Mouse (Mus musculus) c-Kit-positive CD71-negative TER-119-negative erythroid progenitor cells, embryonic 14.5 days (primary cell): ENCODE data around the gene Tnfsf14.

Source experiments
- DNase-seq: peaks from one replicate; pipeline ENCODE4 v3.0.0-alpha.2; 2013; ENCODE audit warnings: low read depth

The Tnfsf14 gene

GRCm38 (mm10) chr17:57194041-57194507 is at the start of gene Tnfsf14:
TSS of gene Tnfsf14 (minus strand) at chr17:57194177.
- peak; percentile 58 for DNase-seq

- DNase-seq, result no peak
These were observed 43.2 kb upstream of the Tnfsf14 start for GRCm38 (mm10) chr17:57237181-57237580.

GRCm38 (mm10) chr17:57235803-57236202 is 41.8 kb upstream of the Tnfsf14 start:
- no peak for DNase-seq

- DNase-seq, result no peak
These were observed 40.4 kb upstream of the Tnfsf14 start for GRCm38 (mm10) chr17:57234254-57234928.

- DNase-seq, result no peak
These were observed 39.1 kb upstream of the Tnfsf14 start for GRCm38 (mm10) chr17:57233038-57233437.

GRCm38 (mm10) chr17:57232200-57232599 is 38.2 kb upstream of the Tnfsf14 start:
- no peak for DNase-seq

- DNase-seq, result no peak
These were observed 37.4 kb upstream of the Tnfsf14 start for GRCm38 (mm10) chr17:57231321-57231771.

- DNase-seq, result no peak
These were observed 36.8 kb upstream of the Tnfsf14 start for GRCm38 (mm10) chr17:57230728-57231125.

- DNase-seq, result no peak
These were observed 36.1 kb upstream of the Tnfsf14 start for GRCm38 (mm10) chr17:57229851-57230727.

- no peak for DNase-seq
These were observed 34.9 kb upstream of the Tnfsf14 start for GRCm38 (mm10) chr17:57228873-57229272.

GRCm38 (mm10) chr17:57228014-57228413 is 34.0 kb upstream of the Tnfsf14 start, which contains the start of gene C3:
TSS of gene C3 (minus strand) at chr17:57228136.
- DNase-seq, result no peak

- no peak for DNase-seq
These were observed 33.5 kb upstream of the Tnfsf14 start for GRCm38 (mm10) chr17:57227468-57227867.

GRCm38 (mm10) chr17:57223313-57223712 is 29.3 kb upstream of the Tnfsf14 start:
- no peak for DNase-seq

- DNase-seq, result no peak
These were observed 27.9 kb upstream of the Tnfsf14 start for GRCm38 (mm10) chr17:57221911-57222310.

- DNase-seq, result peak; percentile 37
These were observed 25.9 kb upstream of the Tnfsf14 start for GRCm38 (mm10) chr17:57219884-57220207.

- peak; percentile 26 for DNase-seq
These were observed 25.3 kb upstream of the Tnfsf14 start for GRCm38 (mm10) chr17:57219167-57219883.

GRCm38 (mm10) chr17:57218335-57218900 is 24.4 kb upstream of the Tnfsf14 start:
- DNase-seq, result no peak

- no peak for DNase-seq
These were observed 20.9 kb upstream of the Tnfsf14 start for GRCm38 (mm10) chr17:57214676-57215387.

GRCm38 (mm10) chr17:57211501-57211900 is 17.5 kb upstream of the Tnfsf14 start:
- no peak for DNase-seq

- DNase-seq, result no peak
These were observed 15.4 kb upstream of the Tnfsf14 start for GRCm38 (mm10) chr17:57209330-57209729.

GRCm38 (mm10) chr17:57207938-57208337 is 14.0 kb upstream of the Tnfsf14 start:
- DNase-seq, result no peak
